Mouse (Mus musculus) erythroblast, embryonic 14.5 days (primary cell): ENCODE measurements around the gene Gm28035.

Source experiments
- GATA1 ChIP-seq: IDR thresholded peaks from 2 replicates; pipeline ENCODE4 v1.6.1; 2012; ENCODE audit warnings: low read length, inconsistent platforms, mixed read lengths
- TAL1 ChIP-seq: IDR thresholded peaks from 3 replicates; pipeline ENCODE4 v1.6.1; 2012; ENCODE audit warnings: low read length, inconsistent platforms, mixed read lengths

DNA sequence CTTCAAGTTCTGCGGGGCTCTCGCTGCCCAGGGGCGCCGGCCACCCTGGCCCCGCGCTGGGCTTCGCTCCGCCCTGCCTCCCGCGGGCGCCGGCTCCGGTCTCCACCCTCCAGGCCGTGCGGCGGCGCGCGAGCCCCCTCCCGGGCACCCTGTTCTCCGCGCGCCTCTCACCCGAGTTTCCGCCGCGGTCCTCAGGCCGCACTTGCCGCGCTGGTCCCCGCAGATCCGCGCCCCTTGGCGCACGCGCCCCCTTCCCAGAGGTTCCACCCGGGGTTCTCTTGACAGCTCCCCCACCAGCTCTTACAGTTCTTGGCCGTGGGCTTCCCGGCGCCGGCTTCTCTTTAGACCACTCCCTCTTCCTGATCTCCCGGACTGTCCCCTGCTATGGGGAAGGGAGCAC is 2.5 kb upstream of the Gm28035 start:
- TF ChIP-seq GATA1: no peak
- no peak for TF ChIP-seq TAL1
